Mouse (Mus musculus): ENCODE results near the gene Parp3.
"Not testable (repeated sequence)": the region's sequence is repeated elsewhere in the genome, so short reads cannot be mapped to it uniquely, and the experiment has no call there.

Gene Parp3

GRCm38 (mm10) chr9:106476924-106477484 lies at the start of gene Parp3:
TSS of gene Parp3 (minus strand) at chr9:106476949.
- DNase-seq (ENCODE audit: low read depth, low spot score) = peak; percentile 100

GRCm38 (mm10) chr9:106519909-106520308 lies 43.2 kb upstream of the Parp3 start:
- DNase-seq (ENCODE audit: low read depth, low spot score) = no peak

DNA sequence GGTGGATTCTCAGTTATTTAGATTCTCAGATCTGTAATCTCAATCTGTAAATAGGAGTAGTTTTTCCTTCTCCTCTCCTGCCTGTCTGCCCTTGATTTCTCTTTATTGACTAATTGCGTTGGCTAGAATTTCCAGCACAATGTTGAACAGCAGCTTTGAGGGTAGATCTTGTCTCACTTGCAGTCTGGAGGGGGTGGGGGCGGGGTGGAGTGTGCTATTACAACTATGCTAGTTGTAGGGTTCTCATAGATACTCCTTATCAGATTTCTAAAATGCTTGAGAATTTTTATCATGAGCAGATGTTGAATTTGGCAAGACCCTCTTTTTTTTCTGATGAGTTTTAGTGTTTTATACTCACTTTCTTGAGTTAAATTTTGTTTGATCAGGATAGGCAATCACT lies 42.7 kb upstream of the Parp3 start:
- DNase-seq (ENCODE audit: low read depth, low spot score) = no peak

DNA sequence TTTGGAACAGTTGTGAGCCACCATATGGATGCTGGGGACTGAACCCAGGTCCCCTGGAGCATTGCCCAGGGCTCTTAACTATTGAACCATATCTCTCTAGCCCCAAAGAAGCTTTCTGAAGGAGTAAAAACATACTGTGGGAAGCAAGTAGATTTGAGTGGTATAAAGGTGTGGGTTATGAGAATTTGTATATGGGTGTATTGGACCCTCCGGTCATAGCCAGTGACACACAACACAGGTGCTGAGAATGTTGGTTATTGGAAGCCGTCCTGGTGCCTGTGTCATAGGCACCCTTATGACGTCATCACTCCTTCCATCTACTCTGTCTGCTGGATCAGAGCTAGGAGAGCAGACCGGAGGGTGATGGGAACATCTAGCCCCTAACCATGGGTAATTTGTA lies 37.5 kb upstream of the Parp3 start, which contains the start of gene Iqcf5:
TSS of gene Iqcf5 (plus strand) at position 301 of the 400 bp plus-strand sequence.
- no peak for DNase-seq (ENCODE audit: low read depth, low spot score)

DNA sequence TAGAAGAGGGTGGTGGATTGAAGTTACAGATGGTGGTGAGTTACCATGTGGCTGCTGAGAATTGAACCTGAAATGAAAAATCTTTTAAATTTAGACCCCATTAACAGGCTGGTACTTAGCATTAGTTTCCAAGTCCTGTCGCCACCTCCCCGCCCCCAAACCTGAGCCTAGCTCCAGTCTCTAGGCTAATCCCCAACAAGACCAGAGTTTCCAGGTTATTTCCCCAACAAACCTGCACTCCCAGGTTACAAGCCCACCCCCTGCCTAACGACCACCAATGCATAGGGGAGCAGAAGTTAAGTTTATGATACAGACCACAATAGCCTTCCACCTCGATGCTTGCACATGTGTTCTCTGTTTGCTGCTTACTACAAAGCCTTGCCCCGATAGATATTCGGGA lies 36.8 kb upstream of the Parp3 start:
- no peak for DNase-seq (ENCODE audit: low read depth, low spot score)

DNA sequence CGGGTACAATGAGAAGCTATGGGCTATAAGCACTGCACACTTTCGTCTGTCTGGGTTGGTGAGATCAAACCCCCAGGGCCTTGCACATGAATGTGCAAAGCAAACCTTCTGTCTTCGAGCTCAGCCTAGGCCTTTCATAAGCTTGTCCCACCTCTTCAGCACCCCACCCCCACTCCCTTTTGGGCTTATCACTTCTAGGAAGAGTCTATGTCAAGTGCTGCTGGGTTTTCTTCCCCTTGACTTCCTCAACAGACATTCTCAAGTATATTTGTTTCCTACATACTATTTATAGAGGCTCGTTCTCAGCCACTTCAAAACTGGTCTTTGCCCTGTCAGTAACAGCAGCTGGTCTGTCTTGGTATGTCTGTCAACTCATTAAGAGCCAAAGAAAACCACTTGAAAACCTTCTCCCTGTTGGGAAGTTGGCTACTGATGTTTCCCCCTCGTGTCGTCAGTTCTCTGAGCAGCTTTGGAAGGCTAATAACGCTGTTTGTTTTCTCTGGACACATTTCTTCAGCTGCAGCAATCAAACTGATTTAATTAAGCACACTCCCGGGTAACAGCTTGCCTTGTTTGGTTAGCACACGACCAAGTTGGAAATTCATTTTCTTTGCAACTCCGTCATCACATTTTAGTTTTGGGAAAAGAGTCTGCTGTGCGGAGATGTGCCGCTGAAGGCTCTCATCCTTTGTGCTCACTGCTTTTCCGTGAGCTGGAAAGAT lies 36.1 kb upstream of the Parp3 start:
- no peak for DNase-seq (ENCODE audit: low read depth, low spot score)

- no peak for DNase-seq (ENCODE audit: low read depth, low spot score)
These were observed 32.6 kb upstream of the Parp3 start for GRCm38 (mm10) chr9:106509356-106509755.

- no peak for DNase-seq (ENCODE audit: low read depth, low spot score)
These were observed 27.5 kb upstream of the Parp3 start for GRCm38 (mm10) chr9:106504246-106504645.

DNA sequence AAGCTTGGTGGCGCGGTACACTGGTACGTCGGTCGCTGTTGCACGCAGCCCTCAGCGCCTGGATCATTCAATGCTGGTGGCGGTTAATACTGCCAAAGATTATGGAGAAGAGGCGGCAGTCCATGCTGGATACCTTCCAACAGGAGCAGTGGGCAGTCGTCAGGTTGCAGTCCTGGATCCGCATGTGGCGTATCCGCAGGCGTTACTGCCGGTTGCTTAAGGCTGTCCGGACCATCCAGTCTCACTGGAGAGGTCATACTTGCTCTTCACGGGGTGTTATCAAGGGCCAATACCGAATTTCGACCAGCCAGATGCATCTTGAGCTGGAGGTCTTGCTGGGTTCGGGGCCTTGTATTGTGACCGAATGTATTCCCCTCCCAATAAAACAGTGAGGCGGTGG lies 25.1 kb upstream of the Parp3 start:
- DNase-seq (ENCODE audit: low read depth, low spot score) = no peak

- DNase-seq (ENCODE audit: low read depth, low spot score) = no peak
These were observed 22.9 kb upstream of the Parp3 start, which contains the start of gene Iqcf1 for GRCm38 (mm10) chr9:106499667-106500066. TSS of gene Iqcf1 (plus strand) at chr9:106499967.

DNA sequence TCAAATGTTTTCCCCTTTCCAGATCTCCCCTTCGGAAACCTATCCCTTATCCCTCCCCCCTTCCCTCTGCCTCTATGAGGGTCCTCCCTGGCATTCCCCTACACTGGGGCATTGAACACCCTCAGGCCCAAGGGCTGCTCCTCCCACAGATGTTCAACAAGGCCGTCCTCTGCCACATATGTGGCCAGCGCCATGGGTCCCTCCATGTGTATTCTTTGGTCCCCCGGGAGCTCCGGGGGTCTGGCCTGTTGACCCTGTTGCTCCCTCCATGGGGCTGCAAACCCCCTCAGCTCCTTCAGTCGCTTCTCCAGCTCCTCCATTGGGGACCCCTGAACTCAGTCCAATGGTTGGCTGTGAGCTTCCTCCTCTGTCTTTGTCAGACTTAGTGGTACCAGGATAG lies 10.9 kb upstream of the Parp3 start:
- not testable (repeated sequence) for DNase-seq (ENCODE audit: low read depth, low spot score)

DNA sequence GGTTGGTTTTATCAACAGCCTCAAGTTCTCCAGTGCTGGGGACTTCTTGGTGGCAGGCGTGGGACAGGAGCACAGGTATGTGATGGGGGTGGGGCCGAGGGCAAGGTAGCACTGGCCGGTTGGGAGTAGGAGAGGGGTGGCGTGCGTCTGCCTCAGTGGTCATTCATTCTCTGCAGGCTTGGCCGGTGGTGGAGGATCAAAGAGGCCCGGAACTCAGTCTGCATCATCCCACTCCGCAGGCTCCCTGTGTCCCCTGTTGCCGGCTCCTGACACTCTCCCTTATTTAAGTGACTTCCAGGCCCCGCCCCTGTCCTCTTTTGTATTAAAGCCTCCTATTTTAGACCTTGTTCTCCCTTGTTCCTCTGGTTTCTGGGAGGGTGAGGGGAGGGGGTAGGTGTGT lies 8.3 kb upstream of the Parp3 start:
- no peak for DNase-seq (ENCODE audit: low read depth, low spot score)

DNA sequence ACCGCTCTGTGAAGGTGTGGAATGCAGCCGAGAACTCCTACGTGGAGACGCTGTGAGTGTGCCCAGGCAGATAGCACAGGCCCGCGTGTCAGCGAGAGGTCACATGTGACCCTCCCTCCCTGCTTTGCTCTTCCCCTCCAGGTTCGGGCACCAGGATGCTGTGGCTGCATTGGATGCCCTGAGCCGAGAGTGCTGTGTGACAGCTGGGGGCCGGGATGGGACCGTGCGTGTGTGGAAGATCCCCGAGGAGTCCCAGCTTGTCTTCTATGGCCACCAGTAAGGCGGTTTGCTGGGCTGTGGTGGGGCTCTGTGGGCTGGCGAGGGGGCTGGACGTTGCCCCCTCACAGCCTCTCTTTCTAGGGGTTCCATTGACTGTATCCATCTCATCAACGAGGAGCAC lies 6.9 kb upstream of the Parp3 start:
- no peak for DNase-seq (ENCODE audit: low read depth, low spot score)

DNA sequence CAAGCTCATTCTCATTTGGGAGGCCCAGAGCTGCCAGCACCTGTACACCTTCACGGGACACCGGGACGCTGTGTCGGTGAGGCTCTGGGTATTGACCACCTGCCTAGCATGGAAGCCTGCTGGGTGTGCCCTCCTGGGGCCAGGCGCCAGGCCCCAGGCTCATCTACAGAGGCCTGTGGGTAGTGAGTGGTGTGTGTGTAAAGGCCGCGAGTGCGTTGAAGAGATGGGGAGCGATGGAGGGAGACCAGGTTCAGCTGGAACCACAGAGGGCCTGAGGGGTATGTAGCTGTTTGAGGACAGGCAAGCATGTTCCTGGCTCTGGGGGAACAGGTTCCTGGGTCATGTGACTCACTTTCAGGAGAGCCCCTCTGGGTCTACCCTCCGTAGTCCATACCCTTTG lies 6.4 kb upstream of the Parp3 start:
- DNase-seq (ENCODE audit: low read depth, low spot score) = no peak

DNA sequence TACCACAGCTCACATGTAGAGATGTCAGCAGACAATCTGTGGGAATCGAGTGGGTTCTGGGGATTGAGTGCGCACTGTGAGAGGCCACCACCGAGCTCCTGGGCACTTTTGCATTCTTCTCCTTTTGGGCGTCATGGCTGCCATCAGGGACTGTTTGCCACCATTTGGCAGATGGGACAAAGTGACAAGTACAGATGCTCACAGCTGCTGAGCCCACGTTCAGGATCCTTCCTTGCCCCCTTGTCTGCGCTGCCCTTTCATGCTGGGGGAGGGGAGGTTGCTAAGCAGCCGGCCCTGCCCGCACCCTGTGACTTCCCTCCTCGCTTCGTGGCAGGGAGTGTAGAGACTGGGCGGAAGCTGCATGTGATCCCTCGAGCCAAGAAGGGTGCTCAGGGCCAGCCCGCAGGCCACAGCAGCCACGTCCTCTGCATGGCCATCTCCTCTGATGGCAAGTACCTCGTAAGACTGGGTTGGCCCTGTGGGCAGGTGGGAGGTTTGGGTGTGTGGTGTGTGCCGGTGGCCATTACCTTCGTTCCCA lies 5.9 kb upstream of the Parp3 start:
- DNase-seq (ENCODE audit: low read depth, low spot score) = no peak

DNA sequence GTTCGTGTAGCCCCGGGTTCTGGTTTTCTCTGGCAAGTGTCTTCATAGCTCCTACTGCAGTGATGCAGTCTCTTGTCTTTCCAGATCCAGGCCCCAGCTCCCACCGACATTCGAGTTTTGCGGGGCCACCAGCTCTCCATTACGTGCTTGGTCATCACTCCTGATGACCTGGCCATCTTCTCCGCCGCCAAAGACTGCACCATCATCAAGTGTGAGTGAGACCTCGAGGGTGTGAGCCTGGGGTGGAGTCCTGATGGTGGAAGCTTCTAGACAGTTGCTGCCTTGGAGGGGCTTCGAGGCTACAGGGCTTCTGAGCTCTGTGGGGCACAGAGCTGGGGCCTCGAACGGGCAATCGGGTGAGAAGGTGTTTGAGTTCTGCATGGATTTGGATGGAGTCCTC lies 4.9 kb upstream of the Parp3 start:
- no peak for DNase-seq (ENCODE audit: low read depth, low spot score)

GRCm38 (mm10) chr9:106481075-106481474 lies 4.3 kb upstream of the Parp3 start:
- DNase-seq (ENCODE audit: low read depth, low spot score) = no peak

DNA sequence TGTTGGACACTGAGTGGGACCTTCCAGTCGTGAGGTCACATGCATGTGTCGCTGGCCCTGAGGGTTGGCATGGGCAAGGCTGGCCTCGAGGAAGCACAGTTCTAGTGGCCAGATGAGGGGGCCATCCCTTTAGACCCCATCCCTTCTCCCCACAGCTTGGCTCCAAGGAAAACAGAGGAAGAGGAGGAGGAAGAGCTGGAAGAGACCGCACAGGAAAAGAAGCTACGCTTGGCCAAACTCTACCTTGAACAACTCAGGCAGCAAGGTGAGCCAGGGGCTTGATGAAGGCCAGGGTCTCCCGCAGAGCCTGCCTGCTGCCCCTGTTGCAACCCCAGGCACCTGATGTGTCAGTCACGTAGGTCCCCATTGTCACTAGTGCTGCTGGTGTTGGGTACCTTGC lies 3.8 kb upstream of the Parp3 start:
- no peak for DNase-seq (ENCODE audit: low read depth, low spot score)

GRCm38 (mm10) chr9:106478101-106478500 lies 1.4 kb upstream of the Parp3 start:
- DNase-seq (ENCODE audit: low read depth, low spot score) = no peak

DNA sequence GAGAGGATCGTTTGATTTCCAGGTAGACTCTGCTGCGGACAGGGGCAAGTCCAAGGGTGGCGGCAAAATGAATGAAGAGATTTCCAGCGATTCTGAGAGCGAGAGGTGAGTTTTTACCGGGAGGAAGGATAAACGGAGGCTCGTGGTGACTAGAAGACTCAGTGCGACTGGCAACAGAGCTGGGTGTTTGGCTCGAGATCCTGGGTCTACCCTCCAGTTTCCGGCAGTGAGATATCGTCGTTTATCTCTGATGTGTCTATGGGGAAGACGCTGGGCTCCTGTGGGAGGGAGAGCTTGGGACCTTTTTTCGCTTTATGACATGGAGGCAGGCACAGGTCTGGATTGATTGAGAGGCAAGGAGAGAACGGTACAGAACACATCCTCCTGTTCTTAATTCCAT lies 900 bp upstream of the Parp3 start:
- peak; percentile 32 for DNase-seq (ENCODE audit: low read depth, low spot score)

DNA sequence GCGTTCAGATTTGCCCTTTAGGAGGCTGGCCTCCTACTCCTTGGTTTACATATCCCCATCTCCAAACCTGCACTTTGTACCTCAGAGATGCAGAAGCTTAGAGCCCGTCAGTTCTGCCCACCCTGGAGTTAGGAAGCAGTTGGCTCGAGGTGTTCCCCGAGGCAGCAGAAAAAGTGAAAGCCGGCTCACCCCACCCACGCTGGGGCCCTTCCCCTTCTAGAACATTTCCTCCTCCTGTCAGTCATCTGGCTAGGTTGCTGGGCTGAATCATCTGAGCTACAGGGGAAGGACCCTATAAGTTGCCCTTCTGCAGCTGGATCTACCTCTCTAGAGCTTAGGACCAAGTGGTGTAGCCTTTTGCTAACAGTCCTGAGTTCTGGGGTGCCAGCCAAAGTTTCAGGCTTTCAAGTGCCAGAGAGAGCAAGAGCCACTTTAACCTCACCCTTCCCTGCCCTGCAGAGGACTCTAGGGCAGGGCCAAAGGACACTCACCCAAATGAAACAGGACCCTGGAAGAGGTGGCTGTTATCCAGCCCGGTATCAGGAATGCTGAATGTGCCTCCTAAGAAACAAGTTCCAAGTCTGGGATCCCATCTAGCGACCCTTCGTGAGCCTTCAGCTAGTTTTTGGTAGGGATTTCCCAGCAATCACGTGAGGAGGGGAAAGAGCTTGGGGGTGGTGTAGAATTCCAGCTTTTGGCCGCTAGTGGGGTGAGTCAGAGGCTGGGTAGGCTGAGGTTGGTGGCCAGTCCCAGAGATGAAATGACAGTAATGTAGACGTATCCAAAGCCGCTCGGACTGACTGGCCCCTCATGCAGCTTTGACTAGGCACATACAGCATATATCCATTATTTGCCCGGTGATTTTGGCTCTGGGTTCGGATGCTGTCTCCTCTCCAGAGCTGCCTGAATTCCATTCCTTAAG lies 486 bp downstream of the Parp3 start:
- DNase-seq (ENCODE audit: low read depth, low spot score) = peak; percentile 78

DNA sequence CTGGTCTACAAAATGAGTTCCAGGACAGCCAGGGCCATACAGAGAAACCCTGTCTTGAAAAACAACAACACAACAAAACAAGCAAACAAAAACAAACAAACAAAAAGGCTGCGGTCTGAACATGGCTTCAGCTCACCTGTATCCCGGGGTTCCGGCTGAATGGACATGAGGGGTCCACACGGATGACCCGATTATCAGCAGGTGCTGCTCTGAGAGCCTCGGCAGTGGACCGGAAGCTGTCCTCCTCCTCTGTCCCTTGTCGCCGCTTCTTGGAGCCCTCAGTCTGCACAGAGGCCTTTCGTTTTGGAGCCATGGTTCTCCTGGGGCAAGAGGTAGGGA lies 1.1 kb downstream of the Parp3 start, which contains the start of gene Rrp9:
TSS of gene Rrp9 (plus strand) at position 301 of the 339 bp plus-strand sequence.
- no peak for DNase-seq (ENCODE audit: low read depth, low spot score)
